Mouse (Mus musculus) urinary bladder, adult 18-20 months (tissue): Measurements from ENCODE around the gene Cadps.

ENCODE experiments used
- DNase-seq, 2 experiments: peaks; one replicate each; pipeline ENCODE4 v3.0.0; 2022; ENCODE audit warnings: low spot score in 2 of 2, mixed read lengths in 2 of 2

Cadps gene

GRCm38 (mm10) chr14:12730979-12731378 is 91.9 kb downstream of the Cadps start:
- DNase-seq = no peak

DNA sequence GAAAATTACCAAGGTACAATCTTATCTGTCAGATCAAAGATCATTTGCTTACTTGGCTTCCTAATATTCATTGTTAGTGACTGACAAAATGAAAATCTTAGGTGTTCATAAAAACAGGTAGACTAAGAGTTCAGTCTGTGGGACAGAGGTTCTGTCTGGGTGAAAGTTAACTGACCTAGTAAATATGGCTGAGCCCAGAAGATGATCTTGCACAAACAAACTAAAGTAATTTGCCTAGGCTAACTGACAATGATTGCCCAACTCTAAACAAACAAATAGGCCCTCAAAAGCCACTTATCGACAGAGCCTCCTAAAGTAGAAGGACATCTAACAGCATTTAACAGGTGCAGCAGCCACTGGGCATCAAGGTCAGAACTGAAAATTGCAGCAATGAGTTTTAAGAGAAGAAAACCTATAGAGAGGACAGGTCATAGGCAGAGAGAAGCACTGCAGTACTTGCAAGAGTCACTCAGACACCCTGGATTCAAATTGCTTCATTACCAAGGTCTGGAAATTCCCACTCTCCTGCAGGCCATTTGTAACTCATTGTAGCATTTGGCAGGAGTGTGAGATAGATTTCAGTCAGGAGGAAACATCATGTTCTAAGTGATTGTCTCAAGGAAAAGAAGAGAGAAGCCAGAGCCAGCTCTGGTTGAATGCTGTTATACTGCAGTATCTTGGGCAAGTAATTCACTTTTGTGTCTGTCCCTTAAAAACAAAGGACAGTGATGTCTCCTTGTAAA is 100.3 kb downstream of the Cadps start:
- DNase-seq = no peak

DNA sequence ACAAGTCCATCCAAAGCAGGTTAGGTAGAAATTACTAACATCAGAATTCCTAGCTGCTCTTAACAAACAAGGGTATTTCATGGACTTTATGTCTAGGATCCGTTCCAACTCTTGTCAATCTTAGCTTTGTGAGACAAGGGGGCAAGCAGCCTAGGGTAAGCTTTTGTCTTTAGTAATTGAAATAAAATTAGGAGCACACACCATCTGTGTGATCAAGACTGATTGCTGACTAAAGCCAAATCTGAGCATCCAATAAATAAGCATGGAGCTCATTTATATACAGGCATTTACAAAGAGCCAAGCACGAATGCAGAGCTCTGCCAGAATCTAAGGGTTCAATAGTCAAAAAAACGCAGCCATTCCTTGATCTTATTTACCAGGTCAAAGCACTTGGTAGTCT is 104.1 kb downstream of the Cadps start:
- DNase-seq = no peak

DNA sequence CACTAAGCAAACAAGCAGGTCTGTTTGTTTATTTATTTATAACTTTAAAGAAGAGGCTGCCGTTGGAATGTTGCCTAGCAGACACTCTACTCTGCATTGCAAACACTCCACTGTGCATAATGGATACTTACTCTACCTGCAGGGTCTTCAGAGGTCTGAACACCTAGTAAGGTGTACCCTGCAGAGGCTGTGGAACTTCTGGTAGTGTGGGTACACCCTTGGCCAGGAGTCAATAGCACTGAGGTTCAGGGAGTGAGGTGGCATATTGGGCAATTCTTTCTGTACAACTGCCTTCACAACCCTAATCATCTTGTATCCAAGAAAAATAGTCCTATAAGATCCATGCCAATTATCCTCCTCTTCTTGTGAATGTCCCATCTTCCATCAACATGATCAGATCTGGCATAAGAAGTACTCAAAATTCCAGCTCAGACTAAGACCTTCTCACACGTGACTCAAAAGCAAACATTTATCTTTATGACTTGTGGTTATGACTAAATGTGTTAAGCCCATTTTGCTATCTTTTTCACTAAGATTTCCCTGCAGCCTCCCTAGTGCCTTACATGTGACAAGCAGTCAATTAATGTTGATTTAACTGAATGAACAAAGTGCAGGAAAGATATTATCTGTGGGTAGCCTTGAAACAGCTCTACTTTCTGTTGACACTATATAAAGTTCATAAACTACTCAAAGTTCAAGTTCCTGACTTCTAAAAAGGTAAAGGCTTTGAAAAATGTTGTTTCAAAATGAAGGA is 106.8 kb downstream of the Cadps start:
- DNase-seq = no peak

DNA sequence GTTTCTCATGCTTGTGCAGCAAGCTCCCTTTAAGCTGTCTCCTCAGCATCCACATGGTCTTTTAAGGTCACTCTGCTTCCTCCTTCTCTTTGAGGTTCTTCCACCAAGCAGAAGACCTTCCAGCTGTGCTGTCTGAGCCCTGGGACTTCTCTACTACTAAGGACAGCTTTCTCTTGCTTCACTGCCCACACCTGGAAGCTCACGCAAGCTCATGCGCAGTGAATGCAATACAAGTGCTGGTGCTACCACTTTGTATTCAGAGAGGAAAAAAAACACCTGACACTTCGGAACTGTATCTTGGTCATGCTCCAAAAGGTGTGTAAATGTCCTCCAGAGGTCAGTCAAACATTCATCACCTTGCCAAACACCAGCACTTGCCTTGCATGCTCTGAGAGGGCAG is 115.5 kb downstream of the Cadps start:
- no peak for DNase-seq

GRCm38 (mm10) chr14:12704461-12704860 is 118.4 kb downstream of the Cadps start:
- DNase-seq = no peak

DNA sequence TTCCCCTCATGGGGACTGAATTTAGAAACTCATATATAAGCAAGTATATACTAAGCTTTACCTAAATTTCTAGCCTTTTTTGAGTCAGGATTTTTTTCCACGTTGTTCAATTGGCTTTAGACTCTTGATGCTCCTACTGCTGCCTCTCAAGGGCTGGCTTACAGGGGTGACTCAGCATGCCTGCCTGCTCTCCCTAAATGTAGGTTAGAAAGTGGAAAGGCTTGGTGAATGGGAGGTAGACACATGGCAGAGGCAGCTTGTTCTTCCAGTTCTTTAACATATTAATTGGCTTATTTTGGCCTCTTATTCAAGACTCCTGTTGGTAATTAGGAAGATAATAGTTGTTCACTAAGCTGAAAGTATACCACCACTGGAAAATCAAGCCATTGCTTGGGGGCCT is 132.7 kb downstream of the Cadps start:
- DNase-seq = no peak

- no peak for DNase-seq
Observed at GRCm38 (mm10) chr14:12685015-12685414, 137.9 kb downstream of the Cadps start.

DNA sequence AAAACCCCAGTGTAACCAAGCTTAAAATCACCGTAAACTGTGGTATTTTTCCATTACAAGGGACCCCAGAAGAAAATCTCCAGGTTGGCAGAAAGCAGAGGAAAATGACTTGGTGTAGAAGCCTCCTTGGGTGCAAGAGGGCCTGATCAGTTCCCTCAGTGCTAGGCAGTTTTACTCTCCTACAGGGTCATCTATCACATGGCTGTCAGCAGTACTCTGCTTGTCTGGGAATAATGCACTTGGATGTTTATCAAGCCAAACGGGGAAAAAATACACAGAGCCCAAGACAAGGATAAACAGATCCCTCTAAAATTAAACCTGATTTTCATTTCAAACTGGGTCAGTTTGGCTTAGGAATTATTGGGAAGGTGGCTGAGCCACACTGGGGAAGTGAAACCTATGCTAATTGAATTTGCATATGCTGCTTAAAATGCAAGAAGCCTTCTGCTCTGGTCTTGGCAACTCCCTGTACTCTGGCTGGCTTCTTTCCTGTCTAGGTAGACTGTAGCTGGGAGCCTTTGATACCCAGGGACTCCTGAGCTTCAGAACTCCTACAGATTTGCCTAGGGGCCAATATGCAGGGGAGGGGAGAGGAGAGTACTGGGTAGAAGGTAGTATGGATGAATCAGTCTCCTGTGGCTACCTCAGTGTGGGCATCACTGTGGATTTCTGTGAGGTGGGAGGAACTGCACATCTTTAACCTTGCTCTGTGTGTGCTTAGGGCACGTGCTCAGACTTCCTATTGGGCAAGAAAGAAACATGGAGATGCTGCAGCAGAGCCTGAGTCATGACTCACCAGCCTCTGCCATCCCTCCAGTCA is 141.8 kb downstream of the Cadps start:
- no peak for DNase-seq

GRCm38 (mm10) chr14:12661430-12661829 is 161.4 kb downstream of the Cadps start:
- no peak for DNase-seq

DNA sequence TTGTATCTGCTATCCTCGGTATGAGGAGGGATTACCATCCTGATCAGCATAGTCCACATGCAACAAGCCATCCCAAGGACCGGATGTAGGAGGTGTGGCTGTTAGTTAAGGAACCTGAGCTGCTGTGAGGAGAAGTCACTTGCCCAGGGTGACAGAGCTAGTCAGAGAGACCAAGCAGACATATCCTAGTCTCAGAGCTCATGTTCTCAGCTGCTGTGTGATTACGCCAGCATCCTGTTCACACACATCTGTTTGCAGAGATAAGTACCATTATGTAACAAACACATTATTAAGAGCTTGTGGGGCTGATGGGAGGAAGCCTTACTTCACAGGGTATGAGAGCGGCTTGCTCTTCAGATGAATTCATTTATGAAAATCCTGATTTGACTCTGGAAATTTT is 165.5 kb downstream of the Cadps start:
- no peak for DNase-seq

DNA sequence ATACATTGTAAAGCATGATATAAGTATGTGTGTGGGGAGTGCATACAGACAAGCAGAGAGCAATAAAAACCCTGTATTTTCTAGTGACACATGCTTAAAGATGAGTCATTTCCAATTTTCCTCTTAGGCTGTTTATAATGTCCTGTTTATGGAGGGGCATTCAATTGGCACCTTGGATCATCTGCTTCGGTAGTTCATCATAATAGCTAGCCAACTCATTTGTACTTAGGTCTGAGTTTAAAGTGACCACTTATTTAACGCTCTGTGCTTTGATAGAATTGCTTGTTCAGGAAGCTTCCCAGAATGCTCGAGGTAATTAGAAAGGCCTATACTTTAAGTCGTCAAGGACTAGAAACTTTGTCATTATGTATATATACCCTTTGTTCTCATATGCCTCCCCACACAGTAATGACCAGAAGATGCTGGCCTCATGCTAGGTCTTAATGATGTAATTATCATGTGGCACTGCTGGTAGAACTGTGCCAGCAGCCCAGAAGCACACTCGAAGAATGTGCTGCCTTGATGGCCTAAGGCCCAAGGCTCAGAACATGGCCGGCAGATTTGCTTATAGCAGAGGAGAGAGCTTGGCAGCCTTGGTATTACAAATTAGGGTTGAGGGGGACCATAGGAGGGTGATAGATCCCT is 179.9 kb downstream of the Cadps start:
- DNase-seq = no peak

GRCm38 (mm10) chr14:12638762-12639161 is 184.1 kb downstream of the Cadps start:
- DNase-seq = no peak

GRCm38 (mm10) chr14:12637121-12637754 is 185.6 kb downstream of the Cadps start:
- DNase-seq = no peak

- no peak for DNase-seq
Observed at GRCm38 (mm10) chr14:12624256-12625130, 198.4 kb downstream of the Cadps start.

- no peak for DNase-seq
Observed at GRCm38 (mm10) chr14:12607025-12607424, 215.9 kb downstream of the Cadps start.

GRCm38 (mm10) chr14:12606202-12606601 is 216.7 kb downstream of the Cadps start:
- no peak for DNase-seq

DNA sequence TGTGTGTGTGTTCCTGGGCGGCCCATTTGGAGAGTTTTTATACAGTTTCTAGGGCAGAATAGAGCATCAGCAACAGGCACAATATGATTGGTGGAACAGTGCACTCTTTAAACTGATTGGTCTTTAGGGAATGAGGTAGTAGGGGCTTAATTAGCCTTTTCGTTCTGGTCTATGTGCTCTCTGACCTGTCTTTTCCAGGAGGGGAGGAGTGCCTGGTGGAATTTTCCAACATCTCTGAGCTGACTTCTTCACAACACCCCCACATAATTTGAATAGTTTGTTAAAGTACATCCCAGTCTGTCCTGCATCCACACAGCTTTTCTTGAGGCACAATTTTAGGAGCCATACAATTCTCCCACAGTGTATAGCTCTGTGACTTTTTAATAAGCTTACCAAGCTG is 220.8 kb downstream of the Cadps start:
- no peak for DNase-seq

DNA sequence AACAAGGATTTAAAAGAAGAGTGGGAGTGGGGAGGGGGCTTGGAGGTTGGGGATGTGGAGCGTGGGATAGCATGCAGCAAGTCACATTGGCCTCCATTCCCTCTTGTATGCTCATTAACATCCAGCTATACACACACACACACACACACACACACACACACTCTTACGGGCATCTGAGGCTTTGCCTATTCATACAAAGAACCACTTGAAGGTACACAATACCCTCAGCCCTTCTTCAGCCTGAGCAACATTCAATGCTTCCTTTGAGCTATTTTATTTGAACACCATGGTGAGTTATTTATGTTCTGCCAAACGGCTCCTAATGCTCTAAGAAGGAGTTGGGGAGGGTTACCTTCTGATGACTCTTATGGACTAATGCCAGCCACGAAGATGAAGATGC is 227.6 kb downstream of the Cadps start:
- DNase-seq = no peak

GRCm38 (mm10) chr14:12592472-12593075 is 230.3 kb downstream of the Cadps start:
- DNase-seq = no peak
